Mouse (Mus musculus): ENCODE data around the gene Zfp780b. TPM values are rescaled to one million over a fixed set of nuclear protein-coding genes. Genes with fewer than 3 reads are reported as not detected.
"Not testable (repeated sequence)": the region's sequence is repeated elsewhere in the genome, so short reads cannot be mapped to it uniquely, and the experiment has no call there.

Gene Zfp780b
- polyA plus RNA-seq, 1 experiment from 2014 or later = 20.4 TPM

DNA sequence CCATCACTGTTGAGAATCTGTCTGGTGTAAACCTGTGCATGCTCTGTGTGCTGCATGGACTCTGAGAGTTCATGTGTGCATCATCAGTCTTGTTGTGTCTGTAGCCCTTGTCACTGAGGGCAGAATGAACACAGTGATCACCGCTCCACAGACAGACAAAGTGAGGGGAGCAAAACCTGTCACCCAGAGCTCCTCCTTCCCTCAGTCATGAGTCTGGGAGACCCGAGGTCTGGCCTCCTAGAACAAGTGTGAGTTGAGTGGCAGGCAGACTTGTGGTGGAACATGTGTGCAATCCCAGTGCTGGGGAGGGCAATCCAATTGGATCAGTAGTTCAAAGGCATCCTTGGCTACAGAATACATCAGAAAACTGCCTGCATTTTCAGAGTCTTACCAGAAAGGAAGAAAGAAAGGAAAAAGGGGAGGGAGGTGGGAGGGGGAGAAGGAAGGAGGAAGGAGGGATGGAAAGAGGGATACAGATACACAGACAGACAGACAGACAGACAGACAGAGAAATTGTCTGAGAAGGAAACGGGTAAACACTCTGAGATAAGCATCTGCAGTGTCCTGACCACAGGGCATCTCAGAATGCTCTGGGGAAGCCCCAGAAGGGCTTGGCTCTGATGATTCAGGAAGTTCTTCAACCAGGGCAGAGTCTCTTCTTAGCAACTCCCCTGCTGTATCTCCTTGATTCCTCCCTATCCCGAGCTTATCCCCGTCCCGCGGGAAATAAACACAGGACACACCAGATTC is 45.7 kb downstream of the Zfp780b start:
- Histone ChIP-seq H3K4me3 (ENCODE audit: low read depth, low read length) (0 out of 2 replicates have a peak overlapping the region, but pooled peaks have one; percentile 12), H3K27ac (ENCODE audit: low read depth, low read length) (no peak overlapping the region), H3K4me1 (ENCODE audit: control insufficient read depth, insufficient read depth, low read length) (peaks cover 5% of the 10 kb centered on the region; the same call in 1 of the 2 replicates), H3K9me3 (ENCODE audit: control insufficient read depth, low read length) (no peaks in the 10 kb centered on the region), H3K4me2 (ENCODE audit: low read depth) (peak overlapping the region; percentile 14; the same call in 1 of the 2 replicates), H3K9ac (ENCODE audit: low read length) (no peak overlapping the region), H3K27me3 (ENCODE audit: control insufficient read depth, insufficient read depth, low read length) (no peaks in the 10 kb centered on the region), H3K36me3 (ENCODE audit: control insufficient read depth, insufficient read depth, low read length) (no peaks in the 10 kb centered on the region)
- ATAC-seq (ENCODE audit: insufficient read depth, low FRiP score, low TSS enrichment) (no peak), DNase-seq (ENCODE audit: low spot score) (no peak)
- 28% methylated on average over 7 of the region's 7 CpGs for WGBS

DNA sequence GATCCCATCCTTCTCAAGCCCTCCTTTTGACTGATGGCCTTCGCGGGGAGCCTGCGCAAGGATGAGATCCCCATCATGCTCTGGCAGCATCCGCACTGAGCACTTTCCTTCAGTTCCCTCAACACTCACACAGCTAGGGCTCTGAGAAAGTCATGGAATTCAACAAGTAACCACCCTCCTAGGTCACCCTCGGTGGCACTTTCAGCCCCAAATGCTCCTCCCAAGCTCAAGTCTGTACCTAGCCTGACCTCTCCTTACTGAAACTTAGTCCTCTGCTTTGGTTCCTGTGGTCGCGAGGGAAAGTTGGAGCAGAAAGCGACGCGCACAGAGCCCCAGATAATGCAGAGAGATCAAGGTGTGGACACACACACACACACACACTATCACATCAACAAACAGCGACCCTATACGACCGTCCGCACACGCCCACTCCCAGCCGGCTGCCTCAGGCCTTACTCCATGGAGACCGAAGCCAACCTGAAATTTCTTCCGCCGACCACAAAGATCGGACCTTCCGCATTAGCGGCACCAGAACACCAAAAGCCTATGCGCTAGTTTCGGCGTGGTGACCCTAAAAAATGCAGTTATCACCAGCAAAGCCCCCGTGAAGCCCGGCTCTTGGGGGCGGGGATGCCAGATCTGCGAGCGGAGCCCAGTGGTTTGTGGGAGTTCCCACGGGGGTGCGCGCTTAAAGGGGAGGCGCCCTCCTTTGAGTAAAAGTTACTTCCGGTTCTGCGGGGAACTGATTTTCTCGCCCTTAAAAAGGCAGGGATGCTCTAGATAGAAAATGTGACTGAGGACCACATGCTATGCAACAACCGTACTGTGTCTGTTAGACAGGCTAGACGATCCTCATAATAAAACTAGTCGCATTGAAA is 49.9 kb downstream of the Zfp780b start, which contains the start of gene Zfp974:
TSS of gene Zfp974 (minus strand) at position 643 of the 878 bp plus-strand sequence.
- H3K4me3 ChIP-seq (ENCODE audit: low read depth, low read length) = peak within 1 kb of the TSS; percentile 71
- peaks cover 5% of the 10 kb centered on the region; the same call in 1 of the 2 replicates for H3K4me1 ChIP-seq (ENCODE audit: control insufficient read depth, insufficient read depth, low read length)
- 0 out of 2 replicates have a peak within 1 kb of the TSS, but pooled peaks have one; percentile 35 for H3K27ac ChIP-seq (ENCODE audit: low read depth, low read length)
- 5% methylated on average over 40 of the region's 40 CpGs for WGBS
- peak within 1 kb of the TSS; percentile 92 for H3K4me2 ChIP-seq (ENCODE audit: low read depth)
- DNase-seq (ENCODE audit: low spot score) (peak; percentile 85), ATAC-seq (ENCODE audit: insufficient read depth, low FRiP score, low TSS enrichment) (peak; percentile 63)
- H3K9me3 ChIP-seq (ENCODE audit: control insufficient read depth, low read length) = no peaks in the 10 kb centered on the region
- no peaks in the 10 kb centered on the region for H3K36me3 ChIP-seq (ENCODE audit: control insufficient read depth, insufficient read depth, low read length)
- no peaks in the 10 kb centered on the region for H3K27me3 ChIP-seq (ENCODE audit: control insufficient read depth, insufficient read depth, low read length)
- H3K9ac ChIP-seq (ENCODE audit: low read length) = peak within 1 kb of the TSS; percentile 81

DNA sequence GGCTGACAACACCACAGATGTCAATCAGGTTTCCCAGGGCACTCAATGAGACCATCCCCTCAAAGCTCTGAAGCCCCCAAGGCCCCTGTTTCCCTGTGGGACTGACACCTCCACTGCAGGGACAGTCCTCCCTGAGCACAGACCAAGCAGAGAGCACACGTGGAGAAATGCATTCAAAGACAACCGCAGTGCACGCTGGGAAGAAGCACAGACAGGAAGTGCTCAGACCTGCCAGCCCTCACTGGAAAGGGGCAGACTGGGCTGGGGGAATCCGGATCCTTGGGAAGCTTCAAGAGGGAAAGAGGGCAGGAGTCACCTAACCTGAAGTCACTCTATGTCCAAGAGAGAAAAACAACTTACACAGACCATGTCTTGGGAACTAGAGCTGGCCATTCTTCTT is 51.9 kb downstream of the Zfp780b start:
- not testable (repeated sequence) for H3K4me3 ChIP-seq (ENCODE audit: low read depth, low read length); H3K9ac ChIP-seq (ENCODE audit: low read length); H3K36me3 ChIP-seq (ENCODE audit: control insufficient read depth, insufficient read depth, low read length); ATAC-seq (ENCODE audit: insufficient read depth, low FRiP score, low TSS enrichment); H3K4me2 ChIP-seq (ENCODE audit: low read depth); H3K9me3 ChIP-seq (ENCODE audit: control insufficient read depth, low read length); H3K27me3 ChIP-seq (ENCODE audit: control insufficient read depth, insufficient read depth, low read length); H3K27ac ChIP-seq (ENCODE audit: low read depth, low read length); H3K4me1 ChIP-seq (ENCODE audit: control insufficient read depth, insufficient read depth, low read length); DNase-seq (ENCODE audit: low spot score)
- WGBS = 34% methylated on average over 4 of the region's 4 CpGs

DNA sequence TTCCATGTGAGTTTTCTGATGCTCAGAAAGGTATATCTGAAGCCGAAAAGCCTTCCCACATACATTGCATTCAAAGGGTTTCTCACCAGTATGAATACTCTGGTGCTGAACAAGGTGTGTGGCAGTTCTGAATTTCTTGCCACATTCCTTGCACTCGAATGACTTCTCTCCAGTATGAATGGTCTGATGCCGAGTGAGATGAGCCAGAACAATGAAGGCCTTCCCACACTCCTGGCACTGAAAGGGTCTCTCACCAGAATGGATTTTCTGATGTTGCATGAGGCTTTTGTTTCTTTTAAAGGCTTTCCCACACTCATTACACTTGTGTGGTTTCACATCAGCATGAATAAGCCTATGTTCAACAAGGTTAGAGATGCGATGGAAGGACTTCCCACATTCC is 68.0 kb downstream of the Zfp780b start:
- not testable (repeated sequence) for ATAC-seq (ENCODE audit: insufficient read depth, low FRiP score, low TSS enrichment); H3K4me3 ChIP-seq (ENCODE audit: low read depth, low read length); H3K4me2 ChIP-seq (ENCODE audit: low read depth); H3K27ac ChIP-seq (ENCODE audit: low read depth, low read length); H3K9ac ChIP-seq (ENCODE audit: low read length); H3K4me1 ChIP-seq (ENCODE audit: control insufficient read depth, insufficient read depth, low read length); DNase-seq (ENCODE audit: low spot score); H3K27me3 ChIP-seq (ENCODE audit: control insufficient read depth, insufficient read depth, low read length); H3K36me3 ChIP-seq (ENCODE audit: control insufficient read depth, insufficient read depth, low read length); H3K9me3 ChIP-seq (ENCODE audit: control insufficient read depth, low read length)
- WGBS = 76% methylated on average over 3 of the region's 4 CpGs

Other genes with a start within 250 kb of the Zfp780b start
- 83.7 and 84.7 TPM in 2 replicates for gene Zfp60, start 247.8 kb downstream of the Zfp780b start, polyA plus RNA-seq (2014; fragmentation: Nextera tagmentation; extraction: Ambion mirVana)
- 2.1 and 2.3 TPM in 2 replicates for gene Zfp626, start 172.0 kb downstream of the Zfp780b start, polyA plus RNA-seq (2014; fragmentation: Nextera tagmentation; extraction: Ambion mirVana)
- gene Zfp59, start 140.6 kb downstream of the Zfp780b start, polyA plus RNA-seq (2014; fragmentation: Nextera tagmentation; extraction: Ambion mirVana) = 11.2 and 12.6 TPM in 2 replicates
- gene Zfp607a, start 121.6 kb downstream of the Zfp780b start, polyA plus RNA-seq (2014; fragmentation: Nextera tagmentation; extraction: Ambion mirVana) = 2.1 and 2.4 TPM in 2 replicates
- gene Zfp974, start 49.7 kb downstream of the Zfp780b start, polyA plus RNA-seq (2014; fragmentation: Nextera tagmentation; extraction: Ambion mirVana) = 10.7 and 12.8 TPM in 2 replicates
- 9.4 and 10.7 TPM in 2 replicates for gene Zfp850, start 34.9 kb upstream of the Zfp780b start, polyA plus RNA-seq (2014; fragmentation: Nextera tagmentation; extraction: Ambion mirVana)
- 398 and 405 TPM in 2 replicates for gene Psmc4, start 70.9 kb upstream of the Zfp780b start, polyA plus RNA-seq (2014; fragmentation: Nextera tagmentation; extraction: Ambion mirVana)
- not detected in 2 replicates for gene Fcgbp, start 92.1 kb upstream of the Zfp780b start, polyA plus RNA-seq (2014; fragmentation: Nextera tagmentation; extraction: Ambion mirVana)
- 0.05 TPM in 1 of 2 replicates, not detected in the other for gene 9530053A07Rik, start 150.3 kb upstream of the Zfp780b start, polyA plus RNA-seq (2014; fragmentation: Nextera tagmentation; extraction: Ambion mirVana)
- 38.1 and 38.6 TPM in 2 replicates for gene Fbl, start 190.5 kb upstream of the Zfp780b start, polyA plus RNA-seq (2014; fragmentation: Nextera tagmentation; extraction: Ambion mirVana)
- gene Dyrk1b, start 200.3 kb upstream of the Zfp780b start, polyA plus RNA-seq (2014; fragmentation: Nextera tagmentation; extraction: Ambion mirVana) = 19.5 and 19.6 TPM in 2 replicates

Measured in neural tube, embryonic 11.5 days (tissue).